ENCODE assay signal across 12 mouse cellular contexts in the genomic region with DNA sequence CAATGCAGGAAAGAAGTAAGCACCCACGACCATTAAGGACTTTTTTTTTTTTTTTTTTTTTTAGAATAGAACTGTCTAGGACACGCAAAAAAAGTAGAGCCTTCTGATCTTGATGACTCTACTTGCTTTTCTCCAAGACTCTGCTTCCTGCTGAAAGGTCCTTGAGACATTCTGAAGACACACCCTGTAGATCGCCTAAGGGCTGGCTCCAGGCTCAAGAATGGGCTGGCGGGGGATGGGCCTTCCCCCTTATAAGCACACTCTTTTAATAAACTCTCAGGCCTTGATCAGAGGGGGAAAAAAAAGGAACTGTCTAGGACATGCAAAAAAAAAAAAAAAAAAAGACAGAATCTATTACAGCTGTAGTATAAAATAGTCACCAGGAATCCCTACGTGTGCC.
"Had no signal": no experiment of that assay in that cellular context is flagged by ENCODE, and none has a peak within 500 bp of the region (broad histone marks: within the 10 kb centered on the region; RNA-seq: fewer than 3 reads in every experiment).

No protein-coding gene starts in this region.

- H3K4me3 ChIP-seq: midbrain, embryonic 13.5 days; midbrain, embryonic 15.5 days; neural tube, embryonic 12.5 days had no signal

- H3K4me1 ChIP-seq: midbrain, embryonic 13.5 days; midbrain, embryonic 15.5 days; neural tube, embryonic 12.5 days had no signal

- H3K36me3 ChIP-seq: midbrain, embryonic 13.5 days; midbrain, embryonic 15.5 days; neural tube, embryonic 12.5 days had no signal

- H3K27me3 ChIP-seq: midbrain, embryonic 13.5 days; midbrain, embryonic 15.5 days; neural tube, embryonic 12.5 days had no signal

- H3K27ac ChIP-seq: midbrain, embryonic 13.5 days; midbrain, embryonic 15.5 days; neural tube, embryonic 12.5 days had no signal

- DNase-seq: lung, adult 18-20 months; lung, embryonic 14.5 days; lung, postnatal 10 days; lung, postnatal 4 days; right cerebral cortex, postnatal 14 days; thymus, adult 18-20 months; thymus, postnatal 14 days; thymus, postnatal 36 days had no signal

- ATAC-seq: midbrain, embryonic 13.5 days; midbrain, embryonic 15.5 days had no signal

- H3K4me2 ChIP-seq: lung, embryonic 14.5 days; midbrain, embryonic 11.5 days; midbrain, embryonic 13.5 days; midbrain, embryonic 15.5 days; neural tube, embryonic 12.5 days had no signal

- H3K9ac ChIP-seq: lung, embryonic 14.5 days; midbrain, embryonic 13.5 days; midbrain, embryonic 15.5 days; neural tube, embryonic 12.5 days had no signal

- H3K9me3 ChIP-seq: midbrain, embryonic 13.5 days; midbrain, embryonic 15.5 days; neural tube, embryonic 12.5 days had no signal
